Mouse (Mus musculus) MEL (cell line): ENCODE measurements around the gene Map7d1. TPM values are rescaled to one million over a fixed set of nuclear protein-coding genes. Genes with fewer than 3 reads are reported as not detected.

Experiments used
- DNase-seq: peaks from one replicate; pipeline ENCODE4 v3.0.0; 2011; ENCODE audit warnings: low read depth, low spot score
- H3K27ac ChIP-seq: 2 replicates; pipeline ENCODE4 v1.5.1; 2012; ENCODE audit warnings: low read depth, mild to moderate bottlenecking, control low read depth, low read length, moderate library complexity; ENCODE audit not compliant: control insufficient read depth
- H3K27me3 ChIP-seq, 2 experiments: fragments of 150-350 bp in 1 of 2; sonication (generic) in 1 of 2; 2 replicates each; pipeline ENCODE4 v1.6.1; 2012; ENCODE audit warnings: low read length in 2 of 2, mild to moderate bottlenecking in 2 of 2, improper control_type of control experiment in 1 of 2, moderate library complexity in 1 of 2; ENCODE audit not compliant: insufficient read depth in 2 of 2, control insufficient read depth in 1 of 2
- H3K36me3 ChIP-seq, 2 experiments: 2 replicates each; pipeline ENCODE4 v1.6.1; 2012 to 2014; ENCODE audit warnings: low read length in 2 of 2, improper control_type of control experiment in 1 of 2, inconsistent platforms in 1 of 2, mild to moderate bottlenecking in 1 of 2; ENCODE audit not compliant: insufficient read depth in 2 of 2, control insufficient read depth in 1 of 2
- H3K4me1 ChIP-seq, 2 experiments: fragments of 150-350 bp in 1 of 2; sonication (generic) in 1 of 2; 2 replicates each; pipeline ENCODE4 v1.6.1; 2012; ENCODE audit warnings: low read length in 2 of 2, improper control_type of control experiment in 1 of 2, mild to moderate bottlenecking in 1 of 2; ENCODE audit not compliant: insufficient read depth in 2 of 2, control insufficient read depth in 1 of 2
- H3K4me3 ChIP-seq, 2 experiments: fragments of 150-350 bp in 1 of 2; sonication (generic) in 1 of 2; 2 replicates each; pipeline ENCODE4 v1.5.1; 2012; ENCODE audit warnings: low read depth in 2 of 2, low read length in 2 of 2, mild to moderate bottlenecking in 2 of 2, moderate library complexity in 2 of 2, control low read depth in 1 of 2, improper control_type of control experiment in 1 of 2; ENCODE audit not compliant: control insufficient read depth in 1 of 2, insufficient read depth in 1 of 2
- H3K79me2 ChIP-seq: 2 replicates; pipeline ENCODE4 v1.6.1; 2012; ENCODE audit warnings: mild to moderate bottlenecking, low read length, moderate library complexity; ENCODE audit not compliant: control insufficient read depth, poor library complexity, insufficient read depth
- H3K9ac ChIP-seq: 2 replicates; pipeline ENCODE4 v1.6.1; 2012; ENCODE audit warnings: low read depth, mild to moderate bottlenecking, control low read depth, low read length, moderate library complexity; ENCODE audit not compliant: control insufficient read depth, poor library complexity, severe bottlenecking
- H3K9me3 ChIP-seq: fragments of 150-350 bp; sonication (generic); replicated peaks from 2 replicates; pipeline ENCODE4 v1.6.1; 2012; ENCODE audit warnings: mild to moderate bottlenecking, low read length, improper control_type of control experiment, moderate library complexity; ENCODE audit not compliant: insufficient read depth
- CTCF ChIP-seq, 3 experiments: IDR thresholded peaks in 2 of 3; conservative IDR thresholded peaks in 1 of 3; 2 replicates each; pipeline ENCODE4 v1.5.1; 2011 to 2012; ENCODE audit warnings: low read length in 3 of 3, low read depth in 2 of 3, mild to moderate bottlenecking in 2 of 3, improper control_type of control experiment in 1 of 3, inconsistent platforms in 1 of 3, mixed read lengths in 1 of 3, moderate library complexity in 1 of 3; ENCODE audit not compliant: control insufficient read depth in 1 of 3, insufficient read depth in 1 of 3, poor library complexity in 1 of 3, severe bottlenecking in 1 of 3
- ETS1 ChIP-seq: IDR thresholded peaks from 2 replicates; pipeline ENCODE4 v1.6.1; 2012; ENCODE audit warnings: low read depth, mild to moderate bottlenecking, inconsistent platforms, low read length, improper control_type of control experiment, moderate library complexity
- HCFC1 ChIP-seq: IDR thresholded peaks from 2 replicates; pipeline ENCODE4 v1.6.1; 2012; ENCODE audit warnings: low read depth, mild to moderate bottlenecking, inconsistent platforms, low read length, improper control_type of control experiment, moderate library complexity
- KAT2A ChIP-seq: conservative IDR thresholded peaks from 2 replicates; pipeline ENCODE4 v1.6.1; 2012; ENCODE audit warnings: low read depth, low read length, improper control_type of control experiment, inconsistent platforms
- NELFE ChIP-seq: IDR thresholded peaks from 2 replicates; pipeline ENCODE4 v1.6.1; 2011; ENCODE audit warnings: low read depth, low read length, improper control_type of control experiment
- NRF1 ChIP-seq: IDR thresholded peaks from 2 replicates; pipeline ENCODE4 v1.6.1; 2014; ENCODE audit warnings: low read depth, mild to moderate bottlenecking, inconsistent platforms, low read length, improper control_type of control experiment, moderate library complexity; ENCODE audit not compliant: poor library complexity, insufficient read depth, severe bottlenecking
- RAD21 ChIP-seq: IDR thresholded peaks from 2 replicates; pipeline ENCODE4 v1.6.1; 2011; ENCODE audit warnings: mild to moderate bottlenecking, low read depth, low read length, improper control_type of control experiment
- TBP ChIP-seq: IDR thresholded peaks from 2 replicates; pipeline ENCODE4 v1.8.0; 2011; ENCODE audit warnings: low read depth, low read length, improper control_type of control experiment
- USF1 ChIP-seq: IDR thresholded peaks from 2 replicates; pipeline ENCODE4 v1.6.1; 2014; ENCODE audit warnings: low read depth, mild to moderate bottlenecking, inconsistent platforms, low read length, improper control_type of control experiment, moderate library complexity
- ZMIZ1 ChIP-seq: IDR thresholded peaks from 2 replicates; pipeline ENCODE4 v1.6.1; 2012; ENCODE audit warnings: low read depth, mild to moderate bottlenecking, inconsistent platforms, low read length, improper control_type of control experiment, moderate library complexity
- polyA plus RNA-seq, 2 experiments: library from polyadenylated mRNA; stranded (reverse) in 1 of 2; unstranded in 1 of 2; fragments of >175 nt in 1 of 2; fragments of >200 nt in 1 of 2; gene quantifications; 2 replicates each; pipeline versions ENCODE4 v1.2.1 to v1.2.4; 2012; ENCODE audit warnings: low replicate concordance in 2 of 2, low read depth in 1 of 2; ENCODE audit not compliant: insufficient read length in 2 of 2, insufficient read depth in 1 of 2, missing spikeins in 1 of 2
- total RNA-seq: library from RNA; depleted of rRNA; stranded (reverse); fragments of 300-350 nt; gene quantifications from 2 replicates; pipeline ENCODE4 v1.2.3, GENCODE M21; 2012

Gene Map7d1
- total and polyA plus RNA-seq, 3 experiments: 15.4 to 58.2 TPM; not detected in 1

- DNase-seq: no peak
- Histone ChIP-seq H3K4me1 (peaks cover 0 to 4% of the 10 kb centered on the region in 2 experiments; a peak in 2 of 4 replicates), H3K4me3 (no peak overlapping the region), H3K36me3 (peaks cover 0 to 4% of the 10 kb centered on the region in 2 experiments; a peak in 1 of 4 replicates), H3K9me3 (no peaks in the 10 kb centered on the region), H3K27me3 (no peaks in the 10 kb centered on the region), H3K79me2 (no peaks in the 10 kb centered on the region; the same call in 1 of the 2 replicates), H3K27ac (no peak overlapping the region), H3K9ac (no peak overlapping the region)
- TF ChIP-seq NELFE (no peak), HCFC1 (no peak), ZMIZ1 (no peak), KAT2A (no peak), RAD21 (no peak), TBP (no peak)
These were observed 9.8 kb downstream of the Map7d1 start for GRCm38 (mm10) chr4:126246202-126246889.

- H3K4me1 ChIP-seq: no peaks in the 10 kb centered on the region
- TF ChIP-seq CTCF (IDR thresholded peaks at IDR 0.05 in 2 of 3, conservative IDR thresholded peaks at IDR 0.05 in 1 of 3; ENCODE audit: control insufficient read depth in 1 of 3, insufficient read depth in 1 of 3, low read depth in 2 of 3, low read length in 3 of 3, poor library complexity in 1 of 3, severe bottlenecking in 1 of 3): no peak
- no peaks in the 10 kb centered on the region for H3K36me3 ChIP-seq
- no peaks in the 10 kb centered on the region for H3K27me3 ChIP-seq
- H3K9me3 ChIP-seq: no peaks in the 10 kb centered on the region
- DNase-seq: no peak
- no peak overlapping the region for H3K9ac ChIP-seq
- no peak overlapping the region for H3K27ac ChIP-seq
- H3K79me2 ChIP-seq: no peaks in the 10 kb centered on the region; the same call in 1 of the 2 replicates
- H3K4me3 ChIP-seq: no peak overlapping the region
These were observed 13.6 kb downstream of the Map7d1 start for GRCm38 (mm10) chr4:126242510-126242909.

GRCm38 (mm10) chr4:126241956-126242355 lies 14.2 kb downstream of the Map7d1 start:
- H3K36me3 ChIP-seq: no peaks in the 10 kb centered on the region; a peak in 1 of 4 replicates
- no peak overlapping the region for H3K4me3 ChIP-seq
- H3K79me2 ChIP-seq: no peaks in the 10 kb centered on the region
- no peak overlapping the region for H3K9ac ChIP-seq
- DNase-seq: no peak
- H3K9me3 ChIP-seq: no peaks in the 10 kb centered on the region
- TF ChIP-seq NRF1: no peak
- no peak for TF ChIP-seq ETS1
- no peak for TF ChIP-seq USF1
- no peaks in the 10 kb centered on the region for H3K27me3 ChIP-seq
- H3K27ac ChIP-seq: no peak overlapping the region
- H3K4me1 ChIP-seq: no peaks in the 10 kb centered on the region
